Mouse (Mus musculus) limb, embryonic 10.5 days (tissue): ENCODE measurements at regions not wholly inside any gene's neighbourhood (a gene's known extent, or its start where the extent isn't known, plus 50 kb on each side); places are given as distances from the start of the nearest gene placed in this dataset.
"Not testable (repeated sequence)": the region's sequence is repeated elsewhere in the genome, so short reads cannot be mapped to it uniquely, and the experiment has no call there.

Experiments
- DNase-seq: peaks from one replicate; pipeline ENCODE4 v3.0.0-alpha.2; 2017; ENCODE audit warnings: low spot score
- H3K27ac ChIP-seq: fragments of 300-500 bp; sonication (generic); 2 replicates; pipeline ENCODE4 v1.5.1; 2016; ENCODE audit warnings: mild to moderate bottlenecking
- H3K27me3 ChIP-seq: fragments of 300-500 bp; sonication (generic); 2 replicates; pipeline ENCODE4 v1.6.1; 2016; ENCODE audit warnings: low read depth, mild to moderate bottlenecking; ENCODE audit not compliant: poor library complexity, severe bottlenecking
- H3K36me3 ChIP-seq: fragments of 300-500 bp; sonication (generic); 2 replicates; pipeline ENCODE4 v1.6.1; 2016; ENCODE audit warnings: mild to moderate bottlenecking, moderate library complexity
- H3K4me1 ChIP-seq: fragments of 300-500 bp; sonication (generic); 2 replicates; pipeline ENCODE4 v1.6.1; 2016
- H3K4me3 ChIP-seq: fragments of 300-500 bp; sonication (generic); 2 replicates; pipeline ENCODE4 v1.5.1; 2016; ENCODE audit warnings: mild to moderate bottlenecking, moderate library complexity
- H3K9me3 ChIP-seq: fragments of 300-500 bp; sonication (generic); replicated peaks from 2 replicates; pipeline ENCODE4 v1.6.1; 2016; ENCODE audit warnings: mild to moderate bottlenecking
- WGBS: fragments of 180-500 bp; shearing (Covaris S2); methylation state at CpG from one replicate; pipeline ENCODE4 v1.1.7; 2016; 5-methylcytosine and 5-hydroxymethylcytosine counted together

GRCm38 (mm10) chr17:7568482-7568881 lies 183.2 kb upstream of the Unc93a2 start:
- WGBS, result 92% methylated on average over 5 of the region's 5 CpGs
- H3K27ac ChIP-seq, result no peak overlapping the region
- no peak for DNase-seq
- H3K4me3 ChIP-seq, result no peak overlapping the region
- no peaks in the 10 kb centered on the region for H3K9me3 ChIP-seq
- H3K4me1 ChIP-seq, result no peaks in the 10 kb centered on the region
- no peaks in the 10 kb centered on the region for H3K36me3 ChIP-seq
- no peaks in the 10 kb centered on the region for H3K27me3 ChIP-seq

GRCm38 (mm10) chr17:7565771-7566170 lies 180.5 kb upstream of the Unc93a2 start:
- H3K27ac ChIP-seq, result no peak overlapping the region
- 80% methylated on average over 2 of the region's 2 CpGs for WGBS
- H3K4me3 ChIP-seq, result no peak overlapping the region
- no peaks in the 10 kb centered on the region for H3K27me3 ChIP-seq
- H3K4me1 ChIP-seq, result no peaks in the 10 kb centered on the region
- DNase-seq, result no peak
- H3K36me3 ChIP-seq, result no peaks in the 10 kb centered on the region
- no peaks in the 10 kb centered on the region for H3K9me3 ChIP-seq

GRCm38 (mm10) chr17:7562940-7563339 lies 177.7 kb upstream of the Unc93a2 start:
- Histone ChIP-seq H3K4me1 (no peaks in the 10 kb centered on the region), H3K27me3 (no peaks in the 10 kb centered on the region), H3K27ac (no peak overlapping the region), H3K36me3 (no peaks in the 10 kb centered on the region), H3K4me3 (no peak overlapping the region), H3K9me3 (no peaks in the 10 kb centered on the region)
- WGBS, result 34% methylated on average over 8 of the region's 8 CpGs
- no peak for DNase-seq

- H3K36me3 ChIP-seq, result no peaks in the 10 kb centered on the region
- no peaks in the 10 kb centered on the region for H3K4me1 ChIP-seq
- WGBS, result 84% methylated on average over 2 of the region's 2 CpGs
- DNase-seq, result no peak
- no peaks in the 10 kb centered on the region for H3K27me3 ChIP-seq
- H3K27ac ChIP-seq, result no peak overlapping the region
- H3K9me3 ChIP-seq, result no peaks in the 10 kb centered on the region
- H3K4me3 ChIP-seq, result no peak overlapping the region
Measured at GRCm38 (mm10) chr17:7548456-7548855, 163.2 kb upstream of the Unc93a2 start.

- no peak for DNase-seq
- Histone ChIP-seq H3K9me3 (no peaks in the 10 kb centered on the region), H3K4me3 (no peak overlapping the region), H3K27ac (no peak overlapping the region), H3K27me3 (no peaks in the 10 kb centered on the region), H3K36me3 (no peaks in the 10 kb centered on the region), H3K4me1 (peaks cover 8% of the 10 kb centered on the region)
- WGBS, result 77% methylated on average over 4 of the region's 4 CpGs
Measured at GRCm38 (mm10) chr17:7538402-7539087, 153.3 kb upstream of the Unc93a2 start.

GRCm38 (mm10) chr17:7537618-7538266 lies 152.5 kb upstream of the Unc93a2 start:
- Histone ChIP-seq H3K9me3 (no peaks in the 10 kb centered on the region), H3K4me3 (no peak overlapping the region), H3K27ac (peak overlapping the region; percentile 61; the same call in 1 of the 2 replicates), H3K36me3 (no peaks in the 10 kb centered on the region), H3K27me3 (no peaks in the 10 kb centered on the region), H3K4me1 (peaks cover 8% of the 10 kb centered on the region)
- 71% methylated on average over 7 of the region's 7 CpGs for WGBS
- peak; percentile 31 for DNase-seq

GRCm38 (mm10) chr17:7537210-7537609 lies 151.9 kb upstream of the Unc93a2 start:
- Histone ChIP-seq H3K9me3 (no peaks in the 10 kb centered on the region), H3K27ac (peak overlapping the region; percentile 61; the same call in 1 of the 2 replicates), H3K4me1 (peaks cover 8% of the 10 kb centered on the region), H3K4me3 (no peak overlapping the region), H3K36me3 (no peaks in the 10 kb centered on the region), H3K27me3 (no peaks in the 10 kb centered on the region)
- 90% methylated on average over 5 of the region's 5 CpGs for WGBS
- no peak for DNase-seq

GRCm38 (mm10) chr17:7534386-7535059 lies 149.3 kb upstream of the Unc93a2 start:
- Histone ChIP-seq H3K27me3 (no peaks in the 10 kb centered on the region), H3K4me3 (no peak overlapping the region), H3K9me3 (no peaks in the 10 kb centered on the region), H3K27ac (no peak overlapping the region), H3K4me1 (peaks cover 8% of the 10 kb centered on the region), H3K36me3 (no peaks in the 10 kb centered on the region)
- 86% methylated on average over 6 of the region's 6 CpGs for WGBS
- DNase-seq, result no peak

- no peaks in the 10 kb centered on the region for H3K36me3 ChIP-seq
- WGBS, result 84% methylated on average over 2 of the region's 2 CpGs
- no peaks in the 10 kb centered on the region for H3K9me3 ChIP-seq
- peaks cover 8% of the 10 kb centered on the region for H3K4me1 ChIP-seq
- DNase-seq, result no peak
- H3K4me3 ChIP-seq, result no peak overlapping the region
- H3K27ac ChIP-seq, result no peak overlapping the region
- H3K27me3 ChIP-seq, result no peaks in the 10 kb centered on the region
Measured at GRCm38 (mm10) chr17:7533552-7533951, 148.3 kb upstream of the Unc93a2 start.

GRCm38 (mm10) chr17:7532618-7533017 lies 147.4 kb upstream of the Unc93a2 start:
- H3K9me3 ChIP-seq, result no peaks in the 10 kb centered on the region
- peaks cover 4% of the 10 kb centered on the region; the same call in 1 of the 2 replicates for H3K4me1 ChIP-seq
- no peak for DNase-seq
- no peaks in the 10 kb centered on the region for H3K27me3 ChIP-seq
- 87% methylated on average over 3 of the region's 3 CpGs for WGBS
- H3K36me3 ChIP-seq, result no peaks in the 10 kb centered on the region
- H3K4me3 ChIP-seq, result no peak overlapping the region
- no peak overlapping the region for H3K27ac ChIP-seq

GRCm38 (mm10) chr17:7529304-7529703 lies 144.0 kb upstream of the Unc93a2 start:
- DNase-seq, result no peak
- Histone ChIP-seq H3K4me1 (no peaks in the 10 kb centered on the region), H3K36me3 (no peaks in the 10 kb centered on the region), H3K27me3 (no peaks in the 10 kb centered on the region), H3K9me3 (no peaks in the 10 kb centered on the region), H3K4me3 (no peak overlapping the region), H3K27ac (no peak overlapping the region)
- 71% methylated on average over 5 of the region's 5 CpGs for WGBS

GRCm38 (mm10) chr17:7527681-7528080 lies 142.4 kb upstream of the Unc93a2 start:
- WGBS, result 89% methylated on average over 3 of the region's 3 CpGs
- no peak for DNase-seq
- no peak overlapping the region for H3K27ac ChIP-seq
- H3K27me3 ChIP-seq, result no peaks in the 10 kb centered on the region
- no peaks in the 10 kb centered on the region for H3K36me3 ChIP-seq
- H3K4me3 ChIP-seq, result no peak overlapping the region
- no peaks in the 10 kb centered on the region for H3K9me3 ChIP-seq
- no peaks in the 10 kb centered on the region for H3K4me1 ChIP-seq

- H3K4me1 ChIP-seq, H3K27me3 ChIP-seq, DNase-seq, H3K9me3 ChIP-seq, H3K27ac ChIP-seq, H3K36me3 ChIP-seq, H3K4me3 ChIP-seq: not testable (repeated sequence)
- 91% methylated on average over 11 of the region's 11 CpGs for WGBS
Measured at GRCm38 (mm10) chr17:7524497-7524896, 139.2 kb upstream of the Unc93a2 start.
